Mouse (Mus musculus) cerebellum, adult 2 months (tissue): ENCODE results near the gene Rab25. TPM values are rescaled to one million over a fixed set of nuclear protein-coding genes. Genes with fewer than 3 reads are reported as not detected.

Experiments
- DNase-seq, 2 experiments: peaks; one replicate each; pipeline ENCODE4 v3.0.0; 2021
- H3K27ac ChIP-seq: fragments of 200-500 bp; 2 replicates; pipeline ENCODE4 v1.5.1; 2012; ENCODE audit warnings: low read length, control low read depth, inconsistent platforms; ENCODE audit not compliant: insufficient read depth
- H3K27me3 ChIP-seq: fragments of 200-500 bp; 2 replicates; pipeline ENCODE4 v1.6.1; 2012; ENCODE audit warnings: inconsistent platforms, mild to moderate bottlenecking, low read length, moderate library complexity; ENCODE audit not compliant: control insufficient read depth, insufficient read depth
- H3K4me1 ChIP-seq: fragments of 200-500 bp; 2 replicates; pipeline ENCODE4 v1.6.1; 2011; ENCODE audit warnings: low read length; ENCODE audit not compliant: control insufficient read depth, insufficient read depth
- H3K4me3 ChIP-seq: fragments of 200-500 bp; replicated peaks from 2 replicates; pipeline ENCODE3; 2011; ENCODE audit warnings: mild to moderate bottlenecking, low read depth, low read length, control low read depth; ENCODE audit not compliant: insufficient read depth
- CTCF ChIP-seq: fragments of 200-500 bp; IDR thresholded peaks from 2 replicates; pipeline ENCODE4 v1.5.1; 2011; ENCODE audit warnings: low read depth, mild to moderate bottlenecking, control low read depth, low read length, moderate library complexity, borderline replicate concordance; ENCODE audit not compliant: insufficient read depth
- POLR2A ChIP-seq: fragments of 200-500 bp; IDR thresholded peaks from 2 replicates; pipeline ENCODE4 v1.6.1; 2011; ENCODE audit warnings: low read length, control low read depth, borderline replicate concordance; ENCODE audit not compliant: insufficient read depth
- WGBS: fragments of 180-500 bp; shearing (Covaris S2); methylation state at CpG from one replicate; pipeline ENCODE4 v1.1.7; 2018; 5-methylcytosine and 5-hydroxymethylcytosine counted together
- polyA plus RNA-seq: library from polyadenylated mRNA; depleted of rRNA; stranded (reverse); fragments of >200 nt; gene quantifications from 2 replicates; pipeline ENCODE4 v1.2.3, GENCODE M21; 2012

Rab25 gene
- polyA plus RNA-seq, 1 experiment = 1.4 TPM

GRCm38 (mm10) chr3:88536103-88536930 is 11.8 kb downstream of the Rab25 start:
- Histone ChIP-seq H3K4me1 (peaks cover 5% of the 10 kb centered on the region), H3K27me3 (no peaks in the 10 kb centered on the region), H3K4me3 (peak overlapping the region; percentile 63), H3K27ac (peak overlapping the region; percentile 37)
- 4% methylated on average over 64 of the region's 64 CpGs for WGBS
- TF ChIP-seq POLR2A = peak; percentile 54; the same call in 1 of the 2 replicates
- no peak for TF ChIP-seq CTCF
- DNase-seq = peak; percentile 80 to 81

GRCm38 (mm10) chr3:88535527-88535926 is 12.6 kb downstream of the Rab25 start:
- DNase-seq = no peak
- 82% methylated on average over 4 of the region's 4 CpGs for whole genome bisulfite sequencing
- no peak overlapping the region for H3K27ac ChIP-seq
- TF ChIP-seq CTCF (no peak), POLR2A (no peak)
- H3K4me3 ChIP-seq = no peak overlapping the region
- H3K27me3 ChIP-seq = no peaks in the 10 kb centered on the region
- peaks cover 6% of the 10 kb centered on the region for H3K4me1 ChIP-seq

- no peak for DNase-seq
- no peak overlapping the region for H3K27ac ChIP-seq
- no peak for TF ChIP-seq CTCF
- TF ChIP-seq POLR2A = no peak
- H3K27me3 ChIP-seq = no peaks in the 10 kb centered on the region
- 61% methylated on average over 3 of the region's 3 CpGs for WGBS
- H3K4me3 ChIP-seq = no peak overlapping the region
- peaks cover 10% of the 10 kb centered on the region; the same call in 1 of the 2 replicates for H3K4me1 ChIP-seq
Measured at GRCm38 (mm10) chr3:88535005-88535404, 13.1 kb downstream of the Rab25 start.

- 25% methylated on average over 5 of the region's 5 CpGs for WGBS
- TF ChIP-seq CTCF (no peak), POLR2A (no peak)
- Histone ChIP-seq H3K27me3 (no peaks in the 10 kb centered on the region), H3K4me3 (no peak overlapping the region), H3K4me1 (peaks cover 16% of the 10 kb centered on the region), H3K27ac (no peak overlapping the region)
- no peak for DNase-seq
Measured at GRCm38 (mm10) chr3:88533706-88534105, 14.4 kb downstream of the Rab25 start.

- WGBS = 6% methylated on average over 40 of the region's 40 CpGs
- Histone ChIP-seq H3K4me1 (peaks cover 16% of the 10 kb centered on the region), H3K27me3 (no peaks in the 10 kb centered on the region), H3K27ac (no peak overlapping the region), H3K4me3 (peak overlapping the region; percentile 58)
- DNase-seq = peak; percentile 30 to 32
- TF ChIP-seq CTCF (no peak), POLR2A (no peak)
Measured at GRCm38 (mm10) chr3:88532689-88533511, 15.2 kb downstream of the Rab25 start.

GRCm38 (mm10) chr3:88532299-88532674 is 15.8 kb downstream of the Rab25 start, which contains the start of gene Mex3a:
Mex3a (plus strand) TSS chr3:88532395.
- peak in 1 of 2 experiments; percentile 23 for DNase-seq
- Histone ChIP-seq H3K4me1 (peaks cover 16% of the 10 kb centered on the region), H3K27me3 (no peaks in the 10 kb centered on the region), H3K27ac (peak within 1 kb of the TSS; percentile 42; the same call in 1 of the 2 replicates), H3K4me3 (peak within 1 kb of the TSS; percentile 84)
- TF ChIP-seq POLR2A = no peak
- TF ChIP-seq CTCF = no peak
- WGBS = 2% methylated on average over 26 of the region's 31 CpGs

GRCm38 (mm10) chr3:88531348-88532298 is 16.5 kb downstream of the Rab25 start:
- TF ChIP-seq POLR2A = 0 out of 2 replicates have a peak, but pooled peaks have one; percentile 17
- no peak for TF ChIP-seq CTCF
- Histone ChIP-seq H3K4me3 (peak overlapping the region; percentile 84), H3K27me3 (no peaks in the 10 kb centered on the region), H3K4me1 (peaks cover 16% of the 10 kb centered on the region), H3K27ac (peak overlapping the region; percentile 42; the same call in 1 of the 2 replicates)
- peak; percentile 86 to 91 for DNase-seq
- under 1% methylated on average over 61 of the region's 63 CpGs for WGBS
